Mouse (Mus musculus) hindbrain, embryonic 10.5 days (tissue): ENCODE data around the gene St6galnac5. TPM values are rescaled to one million over a fixed set of nuclear protein-coding genes. Genes with fewer than 3 reads are reported as not detected.

ENCODE experiments used
- DNase-seq: peaks from one replicate; pipeline ENCODE4 v3.0.0-alpha.2; 2017; ENCODE audit warnings: low spot score
- H3K27ac ChIP-seq: fragments of 300-500 bp; sonication (generic); 2 replicates; pipeline ENCODE4 v1.5.1; 2016; ENCODE audit warnings: mild to moderate bottlenecking, moderate library complexity
- H3K27me3 ChIP-seq: fragments of 300-500 bp; sonication (generic); 2 replicates; pipeline ENCODE4 v1.6.1; 2016; ENCODE audit warnings: mild to moderate bottlenecking; ENCODE audit not compliant: poor library complexity, insufficient read depth, severe bottlenecking
- H3K36me3 ChIP-seq: fragments of 300-500 bp; sonication (generic); 2 replicates; pipeline ENCODE4 v1.6.1; 2016; ENCODE audit warnings: mild to moderate bottlenecking, moderate library complexity
- H3K4me1 ChIP-seq: fragments of 300-500 bp; sonication (generic); replicated peaks from 2 replicates; pipeline ENCODE4 v1.6.1; 2016; ENCODE audit warnings: mild to moderate bottlenecking
- H3K4me3 ChIP-seq: fragments of 300-500 bp; sonication (generic); 2 replicates; pipeline ENCODE4 v1.5.1; 2016; ENCODE audit warnings: mild to moderate bottlenecking, moderate library complexity
- H3K9me3 ChIP-seq: fragments of 300-500 bp; sonication (generic); 2 replicates; pipeline ENCODE4 v1.6.1; 2016; ENCODE audit warnings: mild to moderate bottlenecking, moderate library complexity
- WGBS: fragments of 180-500 bp; shearing (Covaris S2); methylation state at CpG from one replicate; pipeline ENCODE4 v1.1.7; 2016; 5-methylcytosine and 5-hydroxymethylcytosine counted together
- polyA plus RNA-seq: library from polyadenylated mRNA; unstranded; fragments of >200 nt; fragmentation: Nextera tagmentation; extraction: Ambion mirVana; gene quantifications from 2 replicates; pipeline ENCODE4 v1.2.1, GENCODE M21; 2016

St6galnac5 gene
- polyA plus RNA-seq, 1 experiment from 2014 or later: 3.9 TPM

DNA sequence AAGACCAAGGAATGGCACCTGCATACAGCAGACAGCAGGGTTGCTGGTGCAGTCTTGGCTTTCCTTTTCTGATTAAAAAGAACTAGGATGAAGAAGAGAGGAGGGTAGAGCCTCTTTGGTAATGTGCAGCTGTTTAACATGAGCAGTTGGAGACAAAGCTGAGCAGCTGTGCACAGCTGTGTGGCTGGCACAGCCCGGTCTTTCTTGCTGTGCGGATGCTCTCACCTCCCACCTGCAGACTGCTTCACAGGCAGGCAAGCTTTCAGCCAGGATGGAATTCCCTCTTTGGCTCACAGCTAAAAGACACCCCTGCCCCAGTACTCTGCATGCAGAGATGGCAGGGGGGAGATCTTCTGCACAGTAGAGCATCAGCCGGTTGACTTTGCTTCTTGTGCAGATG, 37.3 kb downstream of the St6galnac5 start:
- no peak overlapping the region for H3K4me3 ChIP-seq
- no peaks in the 10 kb centered on the region for H3K9me3 ChIP-seq
- H3K27me3 ChIP-seq: 0 out of 2 replicates have a peak, but pooled peaks cover 4% of the 10 kb centered on the region
- H3K27ac ChIP-seq: no peak overlapping the region
- 81% methylated on average over 3 of the region's 3 CpGs for WGBS
- no peaks in the 10 kb centered on the region for H3K36me3 ChIP-seq
- H3K4me1 ChIP-seq: peaks cover 23% of the 10 kb centered on the region
- DNase-seq: no peak

DNA sequence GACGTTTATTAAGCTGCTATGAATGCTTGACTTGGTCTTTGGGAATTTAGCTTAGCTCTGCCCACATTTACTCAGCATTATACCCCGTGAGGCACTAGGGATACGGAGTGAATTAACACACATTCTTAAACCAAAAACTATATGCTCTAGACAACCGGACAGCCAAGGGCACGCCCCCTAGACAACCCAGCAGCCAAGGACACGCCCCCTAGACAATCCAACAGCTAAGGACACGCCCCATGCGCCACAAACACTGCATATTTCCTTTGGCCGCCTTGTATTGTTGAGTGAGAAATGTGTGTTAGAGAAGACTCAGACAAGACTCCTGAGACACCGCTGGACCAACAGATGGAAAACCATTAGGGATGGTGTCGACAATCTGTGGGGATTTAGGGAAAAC, 39.1 kb downstream of the St6galnac5 start:
- H3K27me3 ChIP-seq: 0 out of 2 replicates have a peak, but pooled peaks cover 4% of the 10 kb centered on the region
- no peak overlapping the region for H3K4me3 ChIP-seq
- H3K9me3 ChIP-seq: no peaks in the 10 kb centered on the region
- WGBS: 67% methylated on average over 11 of the region's 11 CpGs
- 0 out of 2 replicates have a peak overlapping the region, but pooled peaks have one; percentile 50 for H3K27ac ChIP-seq
- peaks cover 23% of the 10 kb centered on the region for H3K4me1 ChIP-seq
- DNase-seq: peak; percentile 30
- no peaks in the 10 kb centered on the region for H3K36me3 ChIP-seq

DNA sequence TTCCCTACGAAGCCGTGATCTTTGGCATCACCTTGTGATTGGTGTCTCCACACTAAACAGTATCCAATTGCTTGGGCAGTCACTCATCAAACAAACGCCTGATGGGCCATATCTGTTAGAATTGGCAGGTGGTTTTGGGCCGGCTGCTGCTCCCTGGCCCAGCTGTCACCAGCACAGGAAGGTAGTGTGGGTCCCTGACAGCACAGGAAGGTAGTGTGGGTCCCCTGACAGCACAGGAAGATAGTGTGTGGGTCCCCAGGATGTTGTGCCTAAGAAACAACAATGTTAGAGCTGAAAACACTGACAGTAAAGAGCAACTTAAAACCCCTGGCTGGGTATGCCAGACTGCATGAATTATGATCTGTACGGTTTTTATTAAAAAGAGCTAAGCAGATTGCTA, 40.4 kb downstream of the St6galnac5 start:
- Histone ChIP-seq H3K4me3 (no peak overlapping the region), H3K27ac (no peak overlapping the region), H3K4me1 (peaks cover 23% of the 10 kb centered on the region), H3K27me3 (0 out of 2 replicates have a peak, but pooled peaks cover 4% of the 10 kb centered on the region), H3K36me3 (no peaks in the 10 kb centered on the region), H3K9me3 (no peaks in the 10 kb centered on the region)
- DNase-seq: no peak
- 89% methylated on average over 5 of the region's 5 CpGs for WGBS

DNA sequence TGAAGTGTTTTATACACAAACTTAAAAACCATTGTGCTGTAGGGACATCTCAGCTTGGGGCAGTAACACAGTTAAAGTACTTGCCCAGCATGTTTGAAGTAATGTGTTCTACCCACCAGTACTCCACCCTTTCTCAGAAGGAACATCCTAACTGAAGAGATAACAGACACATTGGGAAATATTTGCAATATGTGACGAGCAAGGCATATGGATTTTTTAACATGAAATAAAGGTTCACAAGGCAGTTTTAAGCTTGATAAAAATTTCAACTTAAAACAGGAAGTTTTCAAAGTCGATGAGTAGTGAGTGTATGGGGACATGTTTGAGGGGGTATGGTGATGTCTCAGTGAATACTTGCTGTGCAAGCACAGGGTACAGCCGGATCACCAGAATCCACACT, 45.7 kb downstream of the St6galnac5 start:
- 88% methylated on average over 3 of the region's 3 CpGs for WGBS

DNA sequence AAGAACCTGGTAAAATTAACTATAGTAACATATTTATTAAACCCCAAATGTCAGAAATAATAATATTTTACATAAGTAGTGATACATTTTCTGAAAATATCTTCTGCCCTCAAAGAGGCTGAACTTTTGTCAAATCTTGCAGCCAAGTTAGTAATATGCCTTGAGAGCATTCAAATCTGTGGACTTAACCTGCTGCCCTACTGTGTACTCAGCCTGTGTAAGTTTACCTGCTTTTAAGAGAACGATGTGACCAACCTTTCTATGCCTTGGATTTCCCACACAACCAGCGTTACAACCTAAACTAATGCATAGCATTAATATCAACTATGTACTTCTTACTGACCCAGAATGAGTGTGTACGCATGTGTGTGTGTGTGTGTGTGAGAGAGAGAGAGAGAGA, 48.3 kb downstream of the St6galnac5 start:
- H3K4me1 ChIP-seq: peaks cover 7% of the 10 kb centered on the region
- H3K27ac ChIP-seq: no peak overlapping the region
- H3K9me3 ChIP-seq: no peaks in the 10 kb centered on the region
- no peak for DNase-seq
- WGBS: 94% methylated on average over 3 of the region's 3 CpGs
- H3K36me3 ChIP-seq: no peaks in the 10 kb centered on the region
- H3K4me3 ChIP-seq: no peak overlapping the region
- no peaks in the 10 kb centered on the region for H3K27me3 ChIP-seq

More for the DNA sequence above, 45.7 kb downstream of the St6galnac5 start:
- no peaks in the 10 kb centered on the region for H3K27me3 ChIP-seq
- H3K27ac ChIP-seq: no peak overlapping the region
- H3K4me1 ChIP-seq: no peaks in the 10 kb centered on the region
- H3K9me3 ChIP-seq: no peaks in the 10 kb centered on the region
- no peak overlapping the region for H3K4me3 ChIP-seq
- H3K36me3 ChIP-seq: no peaks in the 10 kb centered on the region
- DNase-seq: no peak

DNA sequence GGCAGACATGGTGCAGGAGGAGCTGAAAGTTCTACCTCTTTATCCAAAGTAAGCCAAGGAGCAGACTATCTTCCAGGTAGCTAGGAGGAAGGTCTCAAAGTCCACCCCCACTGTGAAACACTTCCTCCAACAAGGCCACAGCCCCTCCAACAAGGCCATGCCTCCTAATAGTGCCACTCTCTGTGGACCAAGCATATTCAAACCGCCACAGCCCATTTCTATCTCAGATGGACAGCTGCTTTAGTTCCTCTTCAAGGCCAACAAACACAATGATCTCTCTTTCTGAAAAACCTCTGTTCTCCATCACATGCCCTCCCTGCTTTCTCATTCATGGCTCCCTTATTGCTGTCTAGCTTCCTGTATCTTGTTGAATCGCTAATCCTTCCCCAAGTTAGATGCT, 49.5 kb downstream of the St6galnac5 start:
- DNase-seq: no peak
- H3K4me3 ChIP-seq: no peak overlapping the region
- H3K36me3 ChIP-seq: no peaks in the 10 kb centered on the region
- peaks cover 15% of the 10 kb centered on the region for H3K4me1 ChIP-seq
- WGBS: 86% methylated on average over 2 of the region's 2 CpGs
- H3K9me3 ChIP-seq: no peaks in the 10 kb centered on the region
- H3K27me3 ChIP-seq: no peaks in the 10 kb centered on the region
- no peak overlapping the region for H3K27ac ChIP-seq

DNA sequence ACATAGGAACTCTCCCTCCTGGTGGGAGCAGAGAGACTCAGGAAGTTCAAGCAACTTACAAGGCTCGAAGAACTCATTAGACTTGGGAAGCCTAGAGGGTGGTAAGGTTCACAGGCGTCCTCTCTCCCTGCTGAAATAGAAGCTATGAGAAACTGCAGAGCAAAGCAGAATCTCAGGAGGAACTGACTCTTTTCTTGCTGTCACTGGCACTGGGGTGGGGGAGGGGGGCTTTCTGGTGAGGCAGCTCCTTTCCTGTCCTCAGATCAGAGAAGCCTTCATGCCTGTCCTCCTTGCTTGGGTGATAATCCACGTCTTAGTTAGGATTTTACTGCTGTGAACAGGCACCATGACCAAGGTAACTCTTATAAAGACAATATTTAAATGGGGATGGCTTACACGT, 50.0 kb downstream of the St6galnac5 start:
- Histone ChIP-seq H3K9me3 (no peaks in the 10 kb centered on the region), H3K27ac (no peak overlapping the region), H3K4me1 (peaks cover 15% of the 10 kb centered on the region), H3K27me3 (no peaks in the 10 kb centered on the region), H3K4me3 (no peak overlapping the region), H3K36me3 (no peaks in the 10 kb centered on the region)
- 68% methylated on average over 4 of the region's 4 CpGs for WGBS
- DNase-seq: no peak

DNA sequence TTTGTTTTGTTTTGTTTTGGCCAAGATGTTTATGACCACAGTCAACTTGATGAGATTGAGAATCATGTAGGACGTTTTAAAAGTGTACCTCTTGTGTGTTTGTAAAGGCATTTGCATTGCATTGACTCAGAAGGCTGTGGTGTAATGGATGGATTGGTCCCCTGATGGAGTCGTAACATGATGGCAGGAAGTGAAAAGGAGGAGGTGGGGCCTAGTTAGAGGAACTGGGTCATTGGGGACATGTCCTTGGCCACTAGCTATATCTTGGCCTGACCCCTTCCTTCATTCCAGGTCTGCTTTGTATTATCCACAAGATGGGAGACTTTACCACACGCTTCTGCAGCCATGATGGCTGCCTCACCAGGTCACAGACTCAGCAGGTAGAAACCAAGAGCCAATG, 50.7 kb downstream of the St6galnac5 start:
- Histone ChIP-seq H3K27me3 (no peaks in the 10 kb centered on the region), H3K9me3 (no peaks in the 10 kb centered on the region), H3K4me1 (peaks cover 15% of the 10 kb centered on the region), H3K36me3 (no peaks in the 10 kb centered on the region), H3K27ac (no peak overlapping the region), H3K4me3 (no peak overlapping the region)
- WGBS: 87% methylated on average over 3 of the region's 3 CpGs
- no peak for DNase-seq

DNA sequence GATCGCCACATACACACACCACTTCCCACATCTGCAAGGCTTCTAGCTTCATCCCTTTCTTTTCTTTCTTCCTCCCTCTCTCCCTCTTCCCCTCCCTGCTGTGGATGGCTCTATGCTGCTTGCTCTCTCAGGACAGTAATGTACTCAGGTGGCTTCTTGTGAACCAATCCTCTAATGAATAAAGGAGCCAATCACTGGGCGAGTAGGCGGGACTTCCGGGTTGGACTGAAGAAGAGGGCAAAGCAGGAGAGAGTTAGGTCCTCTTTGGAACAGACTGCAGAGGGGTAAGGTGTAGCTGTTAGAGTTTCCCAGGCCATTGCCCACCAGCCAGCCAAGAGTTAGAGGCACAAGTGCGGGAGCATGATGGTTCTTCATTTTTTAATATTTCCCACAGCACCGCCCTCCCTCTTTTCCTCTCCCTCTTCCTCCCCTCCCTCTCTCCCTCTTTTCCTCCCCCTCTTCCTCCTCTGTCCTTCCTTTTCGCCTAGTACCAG, 52.2 kb downstream of the St6galnac5 start:
- no peak for DNase-seq
- Histone ChIP-seq H3K27ac (0 out of 2 replicates have a peak overlapping the region, but pooled peaks have one; percentile 8), H3K4me3 (no peak overlapping the region), H3K27me3 (no peaks in the 10 kb centered on the region), H3K36me3 (no peaks in the 10 kb centered on the region), H3K9me3 (no peaks in the 10 kb centered on the region), H3K4me1 (peaks cover 17% of the 10 kb centered on the region)
- 80% methylated on average over 7 of the region's 7 CpGs for WGBS

DNA sequence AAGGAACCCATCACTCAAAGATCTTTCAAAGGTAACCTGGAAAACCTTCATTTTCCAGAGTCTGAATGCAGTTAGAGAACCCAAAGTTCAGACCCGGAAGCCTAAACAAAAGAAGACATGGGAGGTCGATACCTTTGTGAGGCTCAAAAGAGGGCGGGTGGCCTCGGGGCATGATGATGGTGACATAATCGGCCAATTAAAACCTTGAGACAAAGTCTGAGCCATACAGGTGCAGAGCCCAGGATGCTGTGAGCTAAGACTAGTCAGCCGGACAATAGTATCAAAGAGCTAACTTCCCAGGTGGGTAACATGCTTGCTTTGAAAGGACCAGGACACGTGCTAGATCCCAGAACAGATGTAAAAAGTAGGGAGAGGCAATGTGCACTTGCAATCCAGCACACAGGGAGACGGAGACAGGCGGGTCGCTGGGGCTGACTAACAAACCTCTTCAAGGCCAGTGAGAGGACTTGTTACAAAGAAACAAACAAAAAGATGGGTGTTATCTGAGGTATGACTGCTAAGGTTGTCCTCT, 52.7 kb downstream of the St6galnac5 start:
- Histone ChIP-seq H3K27ac (no peak overlapping the region), H3K4me3 (no peak overlapping the region), H3K36me3 (no peaks in the 10 kb centered on the region), H3K27me3 (no peaks in the 10 kb centered on the region), H3K4me1 (peaks cover 17% of the 10 kb centered on the region), H3K9me3 (no peaks in the 10 kb centered on the region)
- 72% methylated on average over 10 of the region's 10 CpGs for whole genome bisulfite sequencing
- DNase-seq: no peak

DNA sequence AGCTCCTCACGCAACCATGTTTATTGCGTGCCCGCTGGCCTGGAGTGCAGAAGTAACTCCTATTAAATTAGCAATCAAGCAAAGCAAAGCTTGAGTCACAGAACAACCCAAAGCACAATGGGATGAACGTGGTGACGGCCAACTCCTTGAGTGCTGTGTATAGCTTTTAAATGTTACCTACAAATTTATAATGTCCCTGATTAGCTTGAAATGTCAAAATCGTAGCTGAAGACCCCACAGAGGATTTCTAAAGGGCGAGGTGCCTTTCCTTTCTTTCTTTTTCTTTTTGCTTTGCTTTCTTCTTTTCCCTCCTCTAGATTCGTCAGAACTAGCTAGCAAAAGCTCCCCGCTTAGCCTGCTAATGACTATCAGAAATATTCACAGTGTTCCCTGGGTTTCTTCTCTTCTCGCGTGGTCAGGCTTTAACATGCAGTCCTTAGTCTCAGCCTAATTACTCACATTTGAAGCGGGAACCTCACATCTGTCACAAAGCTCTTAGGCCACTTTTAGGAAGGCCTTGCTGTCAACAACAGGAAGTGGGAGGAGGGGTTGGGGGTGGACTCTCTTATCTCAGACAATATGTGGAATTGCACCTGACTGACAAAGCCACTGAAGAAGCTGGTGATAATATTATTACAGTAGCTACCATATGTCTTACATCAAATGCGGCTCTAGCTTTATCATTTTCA, 53.6 kb downstream of the St6galnac5 start:
- Histone ChIP-seq H3K4me3 (no peak overlapping the region), H3K27me3 (no peaks in the 10 kb centered on the region), H3K4me1 (peaks cover 17% of the 10 kb centered on the region), H3K9me3 (no peaks in the 10 kb centered on the region), H3K27ac (no peak overlapping the region), H3K36me3 (no peaks in the 10 kb centered on the region)
- 71% methylated on average over 13 of the region's 13 CpGs for WGBS
- no peak for DNase-seq

DNA sequence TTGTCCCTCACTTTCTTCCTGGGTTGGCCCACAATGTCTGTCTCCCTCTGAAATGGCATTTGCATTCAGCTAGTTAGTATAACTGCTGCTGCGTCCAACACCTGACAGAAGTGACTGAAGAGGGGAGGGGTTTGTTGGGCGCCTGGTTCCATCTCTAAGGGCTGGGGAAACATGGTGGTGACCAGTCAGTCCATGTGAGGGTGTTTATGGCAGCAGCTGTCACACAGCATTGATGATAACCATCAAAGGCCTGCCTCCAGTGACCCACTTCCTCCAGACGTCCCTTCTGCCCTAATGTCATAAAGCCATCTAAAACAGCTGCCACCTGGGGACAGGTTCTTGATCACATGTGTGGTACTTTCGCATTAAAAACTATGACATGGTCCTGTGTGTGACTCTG, 55.9 kb downstream of the St6galnac5 start:
- H3K36me3 ChIP-seq: no peaks in the 10 kb centered on the region

DNA sequence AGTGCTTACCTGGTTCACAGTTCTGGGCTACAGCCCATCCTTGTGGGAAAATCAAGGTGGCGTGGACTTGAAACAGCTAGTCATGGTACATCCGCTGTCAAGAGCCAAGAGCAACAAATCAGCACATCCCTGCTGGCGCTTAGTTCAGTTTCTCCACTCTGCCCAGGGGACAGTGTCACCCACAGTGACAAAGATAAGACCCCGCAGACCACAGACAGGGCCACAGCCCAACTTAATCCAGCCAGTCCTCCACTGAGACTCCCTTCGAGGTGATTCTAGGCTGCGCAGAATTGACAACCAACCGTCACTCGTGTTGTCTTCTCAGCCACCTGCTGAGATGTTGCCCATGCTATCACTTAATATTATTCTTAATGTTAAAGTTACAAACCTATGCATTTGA, 56.7 kb downstream of the St6galnac5 start:
- no peaks in the 10 kb centered on the region for H3K27me3 ChIP-seq
- no peak overlapping the region for H3K4me3 ChIP-seq
- no peak overlapping the region for H3K27ac ChIP-seq
- no peak for DNase-seq
- WGBS: 91% methylated on average over 8 of the region's 8 CpGs
- no peaks in the 10 kb centered on the region for H3K36me3 ChIP-seq
- no peaks in the 10 kb centered on the region for H3K9me3 ChIP-seq
- peaks cover 17% of the 10 kb centered on the region for H3K4me1 ChIP-seq

More for the DNA sequence above, 55.9 kb downstream of the St6galnac5 start:
- DNase-seq: no peak
- Histone ChIP-seq H3K27ac (no peak overlapping the region), H3K27me3 (no peaks in the 10 kb centered on the region), H3K4me1 (peaks cover 17% of the 10 kb centered on the region), H3K4me3 (no peak overlapping the region), H3K9me3 (no peaks in the 10 kb centered on the region)
- 71% methylated on average over 4 of the region's 4 CpGs for WGBS
